Mouse (Mus musculus) hindbrain, embryonic 14.5 days (tissue): ENCODE results near the gene Clint1. TPM values are rescaled to one million over a fixed set of nuclear protein-coding genes. Genes with fewer than 3 reads are reported as not detected.

Experiments used
- ATAC-seq: fragments of 200-750 bp; cut with Nextera tagmentation; 2 replicates; pipeline ENCODE4 v1.8.0; 2017; ENCODE audit warnings: moderate number of reproducible peaks, mild to moderate bottlenecking, moderate TSS enrichment, moderate library complexity; ENCODE audit not compliant: low FRiP score
- DNase-seq: peaks from one replicate; pipeline ENCODE4 v3.0.0-alpha.2; 2015; ENCODE audit warnings: low spot score
- H3K27ac ChIP-seq: fragments of 300-500 bp; sonication (generic); 2 replicates; pipeline ENCODE4 v1.5.1; 2014; ENCODE audit warnings: mild to moderate bottlenecking, moderate library complexity
- H3K27me3 ChIP-seq: fragments of 300-500 bp; sonication (generic); 2 replicates; pipeline ENCODE4 v1.6.1; 2014; ENCODE audit warnings: mild to moderate bottlenecking, low read length, mixed read lengths; ENCODE audit not compliant: control insufficient read depth, insufficient read depth
- H3K36me3 ChIP-seq: fragments of 300-500 bp; sonication (generic); replicated peaks from 2 replicates; pipeline ENCODE4 v1.6.1; 2014; ENCODE audit not compliant: control insufficient read depth, insufficient read depth
- H3K4me1 ChIP-seq: fragments of 300-500 bp; sonication (generic); replicated peaks from 2 replicates; pipeline ENCODE4 v1.6.1; 2014; ENCODE audit warnings: antibody characterized with exemption, low read length, mixed read lengths; ENCODE audit not compliant: control insufficient read depth, insufficient read depth
- H3K4me2 ChIP-seq: fragments of 300-500 bp; sonication (generic); replicated peaks from 2 replicates; pipeline ENCODE4 v1.6.1; 2014; ENCODE audit warnings: mild to moderate bottlenecking, moderate library complexity
- H3K4me3 ChIP-seq: fragments of 300-500 bp; sonication (generic); replicated peaks from 2 replicates; pipeline ENCODE4 v1.5.1; 2014; ENCODE audit warnings: mild to moderate bottlenecking, low read length
- H3K9ac ChIP-seq: fragments of 300-500 bp; sonication (generic); 2 replicates; pipeline ENCODE4 v1.6.1; 2014
- H3K9me3 ChIP-seq: fragments of 300-500 bp; sonication (generic); 2 replicates; pipeline ENCODE4 v1.6.1; 2016; ENCODE audit warnings: low read length; ENCODE audit not compliant: control insufficient read depth
- WGBS: fragments of 180-500 bp; shearing (Covaris S2); extraction: QIAGEN DNeasy Blood & Tissue Kit; methylation state at CpG from one replicate; pipeline ENCODE4 v1.1.7; 2014; 5-methylcytosine and 5-hydroxymethylcytosine counted together
- polyA plus RNA-seq: library from polyadenylated mRNA; unstranded; fragments of >200 nt; fragmentation: Nextera tagmentation; extraction: Ambion mirVana; gene quantifications from 2 replicates; pipeline ENCODE4 v1.2.1, GENCODE M21; 2014

Gene Clint1
- 39.0 and 45.4 TPM in 2 replicates for polyA plus RNA-seq

DNA sequence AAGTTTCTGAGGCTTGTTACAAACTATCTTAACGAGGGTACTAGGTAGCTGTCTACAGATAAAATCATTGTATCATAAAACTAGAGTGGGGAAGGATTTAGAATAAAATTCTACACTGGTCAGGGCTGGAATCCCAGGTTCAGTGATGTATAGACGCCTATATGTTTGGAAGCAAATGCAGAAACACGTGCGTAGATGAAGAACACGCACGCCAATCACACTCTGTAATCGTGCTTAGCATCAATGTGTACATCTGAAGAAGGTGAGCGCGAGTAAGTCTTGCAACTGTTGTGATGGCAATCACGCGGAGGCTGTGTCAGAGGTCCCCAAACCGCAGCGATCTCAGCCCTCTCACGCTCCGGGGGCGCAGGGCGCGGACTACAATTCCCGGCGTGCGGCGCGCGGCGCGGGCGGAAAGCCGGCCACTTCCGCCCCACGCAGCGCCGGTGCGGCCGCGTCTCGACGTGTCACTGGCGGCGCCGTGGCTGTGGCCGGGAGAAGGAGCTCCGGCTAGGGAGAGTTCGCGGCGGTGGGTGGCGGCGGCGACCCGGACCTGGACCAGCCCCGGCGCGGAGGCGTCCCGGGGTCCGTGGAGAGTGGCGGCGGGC lies at the start of gene Clint1:
Clint1 (plus strand) TSS at position 536 of the 608 bp plus-strand sequence.
- Histone ChIP-seq H3K4me3 (peak within 1 kb of the TSS; percentile 90), H3K9ac (peak within 1 kb of the TSS; percentile 88), H3K4me1 (peaks cover 20% of the 10 kb centered on the region), H3K27ac (peak within 1 kb of the TSS; percentile 56; the same call in 1 of the 2 replicates), H3K27me3 (no peaks in the 10 kb centered on the region), H3K9me3 (no peaks in the 10 kb centered on the region), H3K4me2 (peak within 1 kb of the TSS; percentile 55), H3K36me3 (peaks cover 11% of the 10 kb centered on the region; the same call in 1 of the 2 replicates)
- peak; percentile 96 for ATAC-seq
- WGBS = under 1% methylated on average over 42 of the region's 57 CpGs
- peak; percentile 85 for DNase-seq

DNA sequence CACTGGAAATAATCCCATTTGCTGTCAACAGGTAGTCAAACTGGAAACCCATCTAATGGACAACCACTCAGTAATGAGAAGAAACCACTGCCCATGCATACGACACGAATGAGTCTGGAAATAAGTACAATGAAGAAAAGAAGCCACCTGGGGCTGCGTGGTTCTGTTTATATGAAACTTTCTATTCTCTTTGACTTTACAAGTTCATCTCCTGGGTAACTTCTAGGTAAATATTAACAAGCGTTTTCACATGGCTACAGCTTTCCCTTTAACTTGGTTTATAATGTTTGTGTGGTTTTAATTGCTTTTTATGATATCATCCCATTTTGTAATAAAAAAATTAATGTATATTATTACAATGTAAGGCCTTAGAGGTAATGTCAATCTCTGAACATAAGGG lies 47.8 kb upstream of the Clint1 start:
- no peaks in the 10 kb centered on the region for H3K27me3 ChIP-seq
- no peak for ATAC-seq
- no peak overlapping the region for H3K4me2 ChIP-seq
- no peaks in the 10 kb centered on the region for H3K9me3 ChIP-seq
- H3K9ac ChIP-seq = no peak overlapping the region
- DNase-seq = no peak
- H3K4me3 ChIP-seq = no peak overlapping the region
- 84% methylated on average over 4 of the region's 4 CpGs for WGBS
- H3K27ac ChIP-seq = no peak overlapping the region
- no peaks in the 10 kb centered on the region for H3K36me3 ChIP-seq
- no peaks in the 10 kb centered on the region for H3K4me1 ChIP-seq

DNA sequence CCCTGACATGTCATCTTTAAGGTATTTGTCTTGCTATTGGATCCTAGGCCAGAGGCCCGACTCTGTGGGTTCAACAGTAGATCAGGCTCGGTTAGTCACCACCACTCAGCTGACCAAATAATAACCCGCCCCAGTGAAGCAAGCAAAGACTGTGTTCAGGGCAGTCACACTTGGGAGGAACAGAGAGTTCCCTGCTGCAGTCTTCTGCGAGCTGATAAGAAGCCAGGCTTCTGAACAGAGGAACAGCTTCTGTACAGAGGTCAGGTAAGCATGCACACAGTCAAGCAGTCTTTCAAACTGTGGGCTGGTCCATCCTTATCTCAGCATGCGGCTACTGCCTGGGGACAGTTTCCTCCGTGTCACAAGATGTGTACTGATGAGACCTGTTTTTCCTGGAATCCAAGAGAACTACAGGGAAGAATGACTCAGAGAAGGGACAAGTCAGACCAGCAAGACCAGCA lies 46.5 kb upstream of the Clint1 start:
- no peak for DNase-seq
- Histone ChIP-seq H3K4me3 (no peak overlapping the region), H3K9me3 (no peaks in the 10 kb centered on the region), H3K27me3 (no peaks in the 10 kb centered on the region), H3K27ac (no peak overlapping the region), H3K4me1 (no peaks in the 10 kb centered on the region), H3K9ac (no peak overlapping the region), H3K4me2 (no peak overlapping the region), H3K36me3 (no peaks in the 10 kb centered on the region)
- ATAC-seq = no peak
- WGBS = 82% methylated on average over 6 of the region's 6 CpGs

DNA sequence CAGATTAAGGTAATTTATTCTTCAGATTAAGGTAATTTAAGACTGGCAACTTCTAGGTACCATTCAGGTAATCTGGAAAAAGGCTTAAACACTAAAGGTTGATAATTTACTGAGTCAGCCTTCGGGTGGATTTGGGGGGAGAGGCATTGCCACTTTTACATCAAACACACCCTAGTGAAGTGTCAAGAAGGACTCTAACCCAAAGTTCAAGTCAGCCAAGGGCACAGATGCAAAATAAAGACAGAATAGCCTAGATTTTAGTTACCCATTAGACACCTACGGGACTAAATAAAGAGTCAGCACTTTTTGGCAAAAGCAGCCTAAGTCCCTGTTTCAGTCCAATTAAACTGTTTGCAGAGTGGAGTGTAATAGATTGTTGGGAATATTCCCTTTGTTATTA lies 46.0 kb upstream of the Clint1 start:
- no peaks in the 10 kb centered on the region for H3K4me1 ChIP-seq
- H3K27me3 ChIP-seq = no peaks in the 10 kb centered on the region
- H3K4me3 ChIP-seq = no peak overlapping the region
- DNase-seq = no peak
- ATAC-seq = no peak
- WGBS = 83% methylated on average over 2 of the region's 2 CpGs
- H3K36me3 ChIP-seq = no peaks in the 10 kb centered on the region
- H3K4me2 ChIP-seq = no peak overlapping the region
- no peak overlapping the region for H3K27ac ChIP-seq
- H3K9me3 ChIP-seq = no peaks in the 10 kb centered on the region
- no peak overlapping the region for H3K9ac ChIP-seq

DNA sequence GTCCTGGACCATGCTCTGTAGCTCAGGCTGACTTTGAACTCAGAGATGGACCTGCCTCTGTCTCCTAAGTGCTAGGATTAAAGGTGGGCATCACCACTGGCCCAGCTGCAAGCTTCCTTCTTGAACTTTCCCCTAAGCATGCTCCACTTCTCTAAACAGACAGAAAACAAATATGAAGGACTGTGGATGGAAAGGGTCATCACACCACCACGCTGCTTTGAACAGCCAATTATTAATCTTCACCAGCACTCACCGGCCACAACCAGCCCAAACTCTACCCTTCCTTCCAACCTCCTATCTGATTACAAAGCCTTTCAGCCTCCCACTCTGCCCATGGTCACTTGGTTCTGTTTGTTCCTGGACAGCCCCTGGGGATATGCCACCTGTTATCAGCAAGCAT lies 45.6 kb upstream of the Clint1 start:
- no peak overlapping the region for H3K27ac ChIP-seq
- no peaks in the 10 kb centered on the region for H3K4me1 ChIP-seq
- no peak overlapping the region for H3K4me2 ChIP-seq
- no peaks in the 10 kb centered on the region for H3K9me3 ChIP-seq
- DNase-seq = no peak
- no peak overlapping the region for H3K9ac ChIP-seq
- no peak overlapping the region for H3K4me3 ChIP-seq
- H3K36me3 ChIP-seq = no peaks in the 10 kb centered on the region
- ATAC-seq = no peak
- 83% methylated on average over 2 of the region's 2 CpGs for WGBS
- H3K27me3 ChIP-seq = no peaks in the 10 kb centered on the region

DNA sequence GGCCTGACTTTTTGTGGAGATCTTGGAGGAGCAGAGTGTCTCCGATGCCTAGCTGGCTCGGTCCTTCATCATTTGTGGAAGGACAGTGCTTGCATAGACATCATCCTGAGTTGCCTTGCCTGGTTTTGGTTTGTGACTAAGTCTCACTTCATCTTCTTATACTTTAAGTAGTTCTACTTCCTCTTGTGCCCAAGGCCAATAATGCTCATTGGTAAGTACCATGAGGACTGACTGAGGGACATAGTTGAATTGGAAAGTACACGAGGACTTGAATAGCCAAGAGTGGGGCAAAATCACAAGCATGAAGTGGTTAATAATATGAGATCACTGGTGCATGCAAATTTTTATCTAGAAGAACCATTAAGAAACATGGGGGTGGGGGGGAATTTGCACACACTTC lies 45.0 kb upstream of the Clint1 start:
- Histone ChIP-seq H3K4me1 (no peaks in the 10 kb centered on the region), H3K27ac (no peak overlapping the region), H3K27me3 (no peaks in the 10 kb centered on the region), H3K36me3 (no peaks in the 10 kb centered on the region), H3K4me2 (no peak overlapping the region), H3K9ac (no peak overlapping the region), H3K4me3 (no peak overlapping the region), H3K9me3 (no peaks in the 10 kb centered on the region)
- no peak for DNase-seq
- WGBS = 86% methylated on average over 3 of the region's 3 CpGs
- no peak for ATAC-seq

DNA sequence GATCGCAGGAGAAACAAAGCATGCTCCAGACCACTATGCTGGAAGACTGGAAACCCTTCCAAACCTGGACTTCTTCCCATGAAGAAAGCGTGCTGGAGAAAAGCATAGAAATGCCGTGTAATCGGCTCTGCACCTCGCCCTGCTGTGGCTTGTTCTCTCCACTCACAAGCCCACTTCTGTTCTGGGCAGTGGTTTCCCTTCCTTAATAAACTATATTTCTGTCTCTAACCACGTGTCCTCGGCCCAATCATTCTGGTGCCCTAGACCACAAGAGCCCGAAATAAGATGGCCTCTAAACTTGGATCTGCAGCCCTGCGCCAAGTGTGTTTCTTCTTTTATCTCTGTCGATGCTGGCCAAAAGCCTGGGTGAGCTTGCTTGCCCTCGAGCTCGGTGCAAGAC lies 44.0 kb upstream of the Clint1 start:
- ATAC-seq (no peak), DNase-seq (no peak)

DNA sequence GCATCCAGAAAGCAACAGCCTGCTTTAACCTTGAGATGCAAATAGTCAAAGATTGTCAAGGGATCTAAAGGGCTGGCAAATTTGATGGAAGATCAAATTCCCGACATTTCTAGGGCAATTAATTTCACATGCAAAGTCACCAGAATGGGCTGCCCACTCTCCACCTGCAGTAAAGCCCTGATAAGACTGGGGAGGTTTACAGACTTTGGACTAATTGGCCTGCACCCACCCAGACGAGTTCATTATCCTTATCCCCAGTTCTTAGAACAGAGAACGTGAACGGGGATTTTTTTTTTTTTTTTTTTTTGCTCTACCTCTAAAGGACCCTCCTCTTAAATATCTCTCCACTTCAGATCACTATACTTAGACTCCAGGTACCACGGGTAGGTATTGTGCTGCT lies 42.4 kb upstream of the Clint1 start:
- Histone ChIP-seq H3K9me3 (no peaks in the 10 kb centered on the region), H3K4me3 (no peak overlapping the region), H3K4me2 (no peak overlapping the region), H3K4me1 (no peaks in the 10 kb centered on the region), H3K36me3 (no peaks in the 10 kb centered on the region), H3K27me3 (no peaks in the 10 kb centered on the region), H3K27ac (no peak overlapping the region), H3K9ac (no peak overlapping the region)
- ATAC-seq (no peak), DNase-seq (no peak)
- 82% methylated on average over 5 of the region's 5 CpGs for WGBS

More for the DNA sequence above, 44.0 kb upstream of the Clint1 start:
- no peak overlapping the region for H3K9ac ChIP-seq
- WGBS = 86% methylated on average over 12 of the region's 12 CpGs
- H3K36me3 ChIP-seq = no peaks in the 10 kb centered on the region
- H3K4me3 ChIP-seq = no peak overlapping the region
- no peak overlapping the region for H3K4me2 ChIP-seq
- no peaks in the 10 kb centered on the region for H3K27me3 ChIP-seq
- H3K27ac ChIP-seq = no peak overlapping the region
- no peaks in the 10 kb centered on the region for H3K4me1 ChIP-seq
- H3K9me3 ChIP-seq = no peaks in the 10 kb centered on the region

DNA sequence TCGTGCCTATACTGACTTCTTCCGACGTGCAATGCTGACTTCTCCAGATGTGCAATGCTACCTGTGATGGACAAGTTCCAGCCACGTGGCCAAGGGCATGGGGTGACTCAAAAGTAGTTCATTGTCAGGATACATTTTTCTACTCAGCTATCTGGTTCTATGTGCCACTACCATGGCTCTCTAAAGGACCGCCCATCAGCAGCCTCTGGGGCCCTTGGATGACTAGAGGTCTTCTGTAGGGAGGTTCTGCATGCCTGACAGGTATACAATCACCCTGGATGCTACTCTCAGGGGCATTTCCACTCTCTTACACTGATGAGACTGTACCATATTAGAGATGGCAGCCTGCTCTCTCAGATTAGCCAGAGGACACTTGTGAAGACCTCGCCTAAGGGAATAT lies 41.8 kb upstream of the Clint1 start:
- no peak overlapping the region for H3K9ac ChIP-seq
- H3K4me3 ChIP-seq = no peak overlapping the region
- DNase-seq = no peak
- no peaks in the 10 kb centered on the region for H3K36me3 ChIP-seq
- H3K27ac ChIP-seq = no peak overlapping the region
- no peak for ATAC-seq
- H3K27me3 ChIP-seq = no peaks in the 10 kb centered on the region
- no peaks in the 10 kb centered on the region for H3K4me1 ChIP-seq
- H3K9me3 ChIP-seq = no peaks in the 10 kb centered on the region
- 91% methylated on average over 6 of the region's 6 CpGs for WGBS
- H3K4me2 ChIP-seq = no peak overlapping the region

DNA sequence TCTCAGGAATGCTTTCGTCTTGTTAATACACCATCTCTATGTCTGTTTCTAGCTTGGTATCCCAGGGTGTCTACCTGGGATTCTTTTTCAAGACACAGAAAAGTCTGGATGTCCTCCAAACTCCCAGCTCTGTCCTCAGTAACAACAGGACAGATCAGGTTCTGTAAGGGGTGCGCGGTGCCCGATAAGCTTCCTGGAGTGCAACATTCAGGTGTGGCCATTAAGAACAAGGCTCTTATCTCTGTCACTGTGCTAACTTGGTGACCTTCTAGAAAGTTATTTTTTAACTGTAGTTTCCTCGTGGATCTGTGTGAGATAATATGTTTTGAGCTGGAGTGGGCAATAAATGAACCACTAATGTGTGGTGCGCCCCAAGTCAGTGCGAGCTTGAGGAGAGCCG lies 41.0 kb upstream of the Clint1 start:
- ATAC-seq (no peak), DNase-seq (no peak)
- no peak overlapping the region for H3K4me3 ChIP-seq
- no peaks in the 10 kb centered on the region for H3K4me1 ChIP-seq
- 94% methylated on average over 8 of the region's 8 CpGs for WGBS
- no peak overlapping the region for H3K4me2 ChIP-seq
- H3K36me3 ChIP-seq = no peaks in the 10 kb centered on the region
- no peak overlapping the region for H3K27ac ChIP-seq
- H3K27me3 ChIP-seq = no peaks in the 10 kb centered on the region
- no peaks in the 10 kb centered on the region for H3K9me3 ChIP-seq
- H3K9ac ChIP-seq = no peak overlapping the region
